Mouse (Mus musculus) heart, embryonic 16.5 days (tissue): Measurements from ENCODE around the gene Gsto2. TPM values are rescaled to one million over a fixed set of nuclear protein-coding genes. Genes with fewer than 3 reads are reported as not detected.

ENCODE experiments used
- ATAC-seq: fragments of 200-750 bp; cut with Nextera tagmentation; replicated peaks from 2 replicates; pipeline ENCODE4 v1.8.0; 2017; ENCODE audit warnings: moderate number of reproducible peaks; ENCODE audit not compliant: insufficient read depth, low FRiP score; ENCODE audit errors: extremely low read depth
- H3K27ac ChIP-seq: fragments of 300-500 bp; sonication (generic); 2 replicates; pipeline ENCODE4 v1.5.1; 2014; ENCODE audit warnings: mild to moderate bottlenecking, low read length, control low read depth, moderate library complexity
- H3K27me3 ChIP-seq: fragments of 300-500 bp; sonication (generic); 2 replicates; pipeline ENCODE4 v1.6.1; 2014; ENCODE audit warnings: low read length, mixed read lengths; ENCODE audit not compliant: control insufficient read depth, insufficient read depth
- H3K36me3 ChIP-seq: fragments of 300-500 bp; sonication (generic); 2 replicates; pipeline ENCODE4 v1.6.1; 2014; ENCODE audit not compliant: control insufficient read depth, insufficient read depth
- H3K4me1 ChIP-seq: fragments of 300-500 bp; sonication (generic); 2 replicates; pipeline ENCODE4 v1.6.1; 2014; ENCODE audit warnings: low read length, mixed read lengths; ENCODE audit not compliant: control insufficient read depth, insufficient read depth
- H3K4me2 ChIP-seq: fragments of 300-500 bp; sonication (generic); 2 replicates; pipeline ENCODE4 v1.6.1; 2014; ENCODE audit warnings: low read depth, mild to moderate bottlenecking, control low read depth, low read length
- H3K4me3 ChIP-seq: fragments of 300-500 bp; sonication (generic); 2 replicates; pipeline ENCODE4 v1.5.1; 2014; ENCODE audit warnings: mild to moderate bottlenecking, control low read depth, low read length
- H3K9ac ChIP-seq: fragments of 300-500 bp; sonication (generic); 2 replicates; pipeline ENCODE4 v1.6.1; 2014; ENCODE audit warnings: low read length, control low read depth
- H3K9me3 ChIP-seq: fragments of 300-500 bp; sonication (generic); replicated peaks from 2 replicates; pipeline ENCODE4 v1.6.1; 2016; ENCODE audit warnings: low read length; ENCODE audit not compliant: control insufficient read depth
- WGBS: fragments of 180-500 bp; shearing (Covaris S2); extraction: QIAGEN DNeasy Blood & Tissue Kit; methylation state at CpG from one replicate; pipeline ENCODE4 v1.1.7; 2014; 5-methylcytosine and 5-hydroxymethylcytosine counted together
- polyA plus RNA-seq: library from polyadenylated mRNA; unstranded; fragments of >200 nt; fragmentation: Nextera tagmentation; extraction: Ambion mirVana; gene quantifications from 2 replicates; pipeline ENCODE4 v1.2.1, GENCODE M21; 2015

Gene Gsto2
- 0.77 and 1.1 TPM in 2 replicates for polyA plus RNA-seq

DNA sequence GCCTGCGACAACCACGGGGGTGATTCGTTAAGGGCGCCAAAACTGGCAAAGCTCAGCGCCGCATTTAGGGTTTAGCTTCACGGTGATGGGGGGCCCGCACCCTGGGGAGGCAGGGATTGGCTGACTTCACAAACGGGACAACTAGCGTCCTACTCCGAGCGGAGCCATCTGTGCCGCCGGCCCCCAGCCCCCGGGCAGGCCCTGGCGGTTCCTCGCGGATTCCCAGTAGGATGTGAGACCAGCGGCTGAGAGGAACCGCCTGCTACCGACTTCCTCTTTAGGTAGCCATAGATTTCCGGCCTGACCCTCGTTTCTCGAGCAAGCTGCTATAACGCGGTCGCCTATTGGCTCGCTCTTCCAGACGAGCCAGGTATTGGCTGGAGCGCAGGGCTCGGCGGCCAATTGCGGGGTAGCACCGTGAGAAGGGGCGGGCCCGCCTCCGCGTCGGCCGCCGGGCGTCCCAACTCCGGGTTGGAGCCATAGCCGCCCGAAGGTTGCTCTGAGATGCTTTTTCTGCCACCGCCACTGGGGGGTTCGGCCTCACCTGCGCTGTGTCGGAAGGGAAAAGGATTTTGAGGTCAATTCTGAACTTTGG lies at the start of gene Gsto2:
Gene Gsto2, plus strand, starts transcription at position 182 of the 595 bp plus-strand sequence.
- H3K4me2 ChIP-seq = peak within 1 kb of the TSS; percentile 85
- no peaks in the 10 kb centered on the region for H3K9me3 ChIP-seq
- WGBS = under 1% methylated on average over 49 of the region's 49 CpGs
- H3K27ac ChIP-seq = peak within 1 kb of the TSS; percentile 62
- no peaks in the 10 kb centered on the region; the same call in 1 of the 2 replicates for H3K27me3 ChIP-seq
- peak within 1 kb of the TSS; percentile 75 for H3K9ac ChIP-seq
- peaks cover 14% of the 10 kb centered on the region for H3K36me3 ChIP-seq
- peak; percentile 100 for ATAC-seq
- peak within 1 kb of the TSS; percentile 63 for H3K4me3 ChIP-seq
- H3K4me1 ChIP-seq = peaks cover 2% of the 10 kb centered on the region; the same call in 1 of the 2 replicates

DNA sequence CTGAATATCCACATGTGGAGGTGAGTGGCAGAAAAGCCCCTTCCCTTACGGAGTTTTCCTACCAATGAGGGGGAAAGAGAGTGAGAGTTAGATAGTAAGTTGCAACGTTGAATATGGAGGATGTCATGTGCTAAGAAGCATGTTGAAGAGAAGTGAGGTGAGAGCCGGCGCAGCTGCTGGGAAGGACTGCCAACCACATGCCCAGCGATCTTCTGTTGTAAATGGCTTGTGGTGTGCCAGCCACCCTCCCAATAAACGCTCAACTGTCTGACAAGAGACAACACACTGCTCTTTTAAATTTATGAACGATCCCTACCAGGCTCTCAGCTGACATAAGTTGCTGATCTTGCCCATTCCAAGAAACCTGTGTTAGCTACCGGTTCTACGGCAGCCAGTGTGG lies 47.6 kb upstream of the Gsto2 start:
- H3K4me1 ChIP-seq = 0 out of 2 replicates have a peak, but pooled peaks cover 3% of the 10 kb centered on the region
- 73% methylated on average over 9 of the region's 9 CpGs for WGBS

DNA sequence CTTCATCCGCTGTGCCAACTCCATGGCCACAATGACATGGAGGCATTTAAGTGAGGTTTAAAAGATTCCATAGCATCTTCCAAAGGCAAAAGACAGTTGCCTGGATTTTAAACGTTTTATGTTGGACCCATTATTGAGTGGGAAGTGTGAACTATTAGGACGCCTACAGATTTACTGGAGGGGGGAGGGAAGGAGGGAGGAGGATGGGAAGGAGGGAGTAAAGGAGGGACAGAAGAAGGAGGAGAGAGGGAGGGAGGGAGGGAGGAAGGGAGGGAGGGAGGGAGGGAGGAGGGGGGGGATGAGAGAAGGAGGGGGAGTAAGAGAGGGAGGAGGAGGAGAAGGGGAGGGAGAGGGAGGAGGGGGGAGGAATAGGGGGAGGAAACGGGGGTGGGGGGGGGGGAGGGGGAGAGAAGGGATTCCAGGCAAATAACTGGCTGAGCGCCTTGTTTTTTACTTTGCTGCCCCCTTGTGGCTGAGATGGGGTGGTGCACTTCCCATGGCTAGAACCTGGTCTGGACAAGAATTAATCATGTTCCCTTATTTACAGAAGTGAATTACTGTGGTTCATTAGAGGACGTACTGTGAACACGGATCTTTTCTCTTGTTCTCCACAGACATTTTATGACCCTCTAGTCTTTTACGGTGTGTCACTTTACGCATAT lies 44.4 kb upstream of the Gsto2 start:
- WGBS = 15% methylated on average over 9 of the region's 9 CpGs
- no peak overlapping the region for H3K27ac ChIP-seq
- H3K27me3 ChIP-seq = no peaks in the 10 kb centered on the region
- 0 out of 2 replicates have a peak, but pooled peaks cover 3% of the 10 kb centered on the region for H3K4me1 ChIP-seq
- no peak overlapping the region; the same call in 1 of the 2 replicates for H3K4me2 ChIP-seq
- H3K4me3 ChIP-seq = no peak overlapping the region
- no peaks in the 10 kb centered on the region for H3K9me3 ChIP-seq
- ATAC-seq = no peak
- H3K9ac ChIP-seq = no peak overlapping the region
- H3K36me3 ChIP-seq = no peaks in the 10 kb centered on the region

More for the DNA sequence above, 47.6 kb upstream of the Gsto2 start:
- H3K4me3 ChIP-seq = no peak overlapping the region
- no peak overlapping the region for H3K27ac ChIP-seq
- no peaks in the 10 kb centered on the region for H3K9me3 ChIP-seq
- ATAC-seq = no peak
- H3K9ac ChIP-seq = no peak overlapping the region
- no peaks in the 10 kb centered on the region for H3K27me3 ChIP-seq
- H3K36me3 ChIP-seq = no peaks in the 10 kb centered on the region
- H3K4me2 ChIP-seq = no peak overlapping the region

DNA sequence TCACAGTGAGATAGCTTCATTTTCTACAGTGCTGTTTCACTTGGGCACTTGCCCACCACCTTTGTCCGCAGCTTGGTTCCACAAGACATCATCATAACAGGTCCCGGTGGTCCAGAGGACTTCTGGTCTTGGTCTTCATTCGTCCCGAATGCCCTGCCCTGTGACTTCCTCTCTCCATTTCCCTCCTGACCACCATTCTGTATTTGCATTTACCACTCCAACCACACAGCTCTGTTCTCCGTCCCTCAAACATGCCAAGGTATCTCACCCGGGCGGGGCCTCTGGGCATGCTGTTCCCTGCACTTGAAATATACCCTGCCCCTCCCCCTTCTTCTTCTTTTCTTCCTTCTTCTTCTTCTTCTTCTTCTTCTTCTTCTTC lies 43.9 kb upstream of the Gsto2 start:
- Histone ChIP-seq H3K27me3 (no peaks in the 10 kb centered on the region), H3K9me3 (no peaks in the 10 kb centered on the region), H3K4me1 (0 out of 2 replicates have a peak, but pooled peaks cover 3% of the 10 kb centered on the region), H3K9ac (no peak overlapping the region), H3K4me3 (no peak overlapping the region), H3K27ac (no peak overlapping the region), H3K36me3 (no peaks in the 10 kb centered on the region), H3K4me2 (peak overlapping the region; percentile 15; the same call in 1 of the 2 replicates)
- WGBS = 37% methylated on average over 7 of the region's 7 CpGs
- ATAC-seq = no peak

DNA sequence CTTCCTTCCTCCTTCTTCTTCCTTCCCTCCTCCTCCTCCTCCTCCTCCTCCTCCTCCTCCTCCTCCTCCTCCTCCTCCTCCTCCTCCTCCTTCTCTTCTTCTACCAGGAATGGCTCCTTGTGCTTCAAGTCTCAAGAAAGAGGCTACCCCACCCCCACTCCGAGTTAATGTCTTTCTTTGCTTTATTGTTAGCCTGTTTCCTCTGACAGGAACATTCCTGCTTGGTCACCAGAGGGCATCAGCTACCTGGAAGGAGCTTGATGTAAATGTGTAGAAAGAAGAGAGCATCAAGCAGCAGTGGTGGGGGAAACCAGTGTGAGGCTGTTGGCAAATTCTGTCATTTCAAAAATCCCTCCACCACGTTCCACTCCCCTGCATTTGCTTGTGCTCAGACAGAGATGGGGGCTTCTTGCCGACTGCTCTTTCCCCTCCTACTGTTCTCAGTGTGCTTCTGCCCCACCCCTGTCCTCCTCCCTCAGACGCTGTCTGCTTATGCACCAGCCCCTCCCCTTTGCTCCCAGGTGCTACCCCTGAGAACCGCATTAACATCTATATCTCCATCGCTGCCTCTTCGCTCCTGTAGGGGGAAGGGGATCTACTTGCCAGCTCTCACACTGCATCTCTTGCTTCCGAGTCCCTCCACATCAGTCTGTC lies 43.1 kb upstream of the Gsto2 start:
- 15% methylated on average over 8 of the region's 8 CpGs for WGBS
- no peaks in the 10 kb centered on the region for H3K27me3 ChIP-seq
- H3K9ac ChIP-seq = no peak overlapping the region
- no peak for ATAC-seq
- no peak overlapping the region for H3K4me3 ChIP-seq
- H3K9me3 ChIP-seq = no peaks in the 10 kb centered on the region
- H3K36me3 ChIP-seq = no peaks in the 10 kb centered on the region
- H3K4me1 ChIP-seq = 0 out of 2 replicates have a peak, but pooled peaks cover 3% of the 10 kb centered on the region
- H3K27ac ChIP-seq = no peak overlapping the region
- H3K4me2 ChIP-seq = no peak overlapping the region

DNA sequence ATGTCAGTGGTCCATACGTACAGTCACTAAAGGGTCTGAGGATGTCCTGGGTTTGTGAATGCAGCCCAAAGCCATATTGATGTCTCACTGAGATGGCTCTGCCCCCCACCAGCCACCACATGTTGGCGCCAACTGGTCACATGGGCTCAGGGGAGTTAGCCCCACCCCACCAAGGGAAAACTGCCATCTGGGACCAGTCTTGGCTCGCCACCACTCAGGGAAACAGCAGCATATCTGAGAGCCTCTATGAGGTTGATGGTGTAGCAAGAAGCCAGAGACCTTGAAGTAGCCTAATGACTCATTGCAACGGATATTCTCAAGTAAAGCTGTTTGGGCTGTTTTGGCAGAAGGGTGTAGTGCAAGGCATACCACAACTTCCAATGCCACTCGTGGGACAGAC lies 41.3 kb upstream of the Gsto2 start:
- Histone ChIP-seq H3K4me2 (no peak overlapping the region), H3K27ac (no peak overlapping the region), H3K4me3 (no peak overlapping the region), H3K4me1 (0 out of 2 replicates have a peak, but pooled peaks cover 3% of the 10 kb centered on the region), H3K9me3 (no peaks in the 10 kb centered on the region), H3K36me3 (no peaks in the 10 kb centered on the region), H3K9ac (no peak overlapping the region), H3K27me3 (no peaks in the 10 kb centered on the region)
- ATAC-seq = no peak
- 63% methylated on average over 5 of the region's 5 CpGs for WGBS

DNA sequence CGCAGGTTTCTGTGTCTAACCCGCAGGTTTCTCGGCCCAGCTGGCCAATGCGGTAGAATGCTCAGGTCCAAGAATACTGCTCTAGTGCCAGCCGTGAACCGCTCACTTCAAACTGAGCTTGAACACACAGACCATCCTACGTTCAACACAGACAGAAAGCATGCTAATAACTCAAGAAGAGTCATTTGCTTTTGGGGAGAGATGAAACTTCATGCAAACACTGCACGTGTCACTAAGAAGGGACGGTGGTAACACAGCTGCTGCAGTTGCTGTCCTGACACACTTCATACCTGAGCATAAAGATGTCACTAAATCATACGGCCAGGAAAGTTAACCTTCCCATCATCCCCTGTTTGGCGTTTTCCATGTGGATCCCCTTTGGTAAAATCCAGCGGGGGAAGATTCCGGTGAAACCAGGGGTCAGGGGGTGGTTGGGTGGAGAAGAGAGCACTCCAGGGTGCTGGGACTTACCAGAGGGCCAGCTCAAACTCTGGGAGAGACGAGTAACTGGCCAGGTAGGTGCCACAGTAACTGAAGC lies 35.4 kb upstream of the Gsto2 start:
- no peak overlapping the region for H3K9ac ChIP-seq
- whole genome bisulfite sequencing = 83% methylated on average over 14 of the region's 14 CpGs
- no peak overlapping the region for H3K4me3 ChIP-seq
- no peak overlapping the region for H3K4me2 ChIP-seq
- no peaks in the 10 kb centered on the region for H3K9me3 ChIP-seq
- H3K27me3 ChIP-seq = no peaks in the 10 kb centered on the region
- H3K36me3 ChIP-seq = no peaks in the 10 kb centered on the region
- no peak for ATAC-seq
- no peaks in the 10 kb centered on the region for H3K4me1 ChIP-seq
- H3K27ac ChIP-seq = no peak overlapping the region

DNA sequence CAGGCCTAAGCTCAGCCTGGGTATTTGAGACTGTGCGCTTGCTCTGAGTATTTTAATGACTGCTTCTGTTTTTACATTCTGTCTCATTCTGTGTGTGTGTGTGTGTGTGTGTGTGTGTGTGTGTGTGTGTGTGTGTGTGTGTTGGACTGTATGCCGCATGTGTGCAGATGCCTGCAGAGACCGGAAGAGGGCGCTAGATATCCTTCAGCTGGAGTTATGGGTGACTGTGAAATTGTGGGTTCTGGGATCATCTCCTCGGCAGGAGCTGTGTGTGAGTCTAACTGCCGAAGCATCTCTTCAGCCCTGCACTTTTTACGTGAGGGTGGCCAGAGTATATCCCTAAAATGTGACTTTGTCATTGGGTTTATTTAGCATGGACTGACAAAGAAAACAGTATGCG lies 34.2 kb upstream of the Gsto2 start:
- 92% methylated on average over 8 of the region's 8 CpGs for WGBS
- H3K9ac ChIP-seq = no peak overlapping the region
- no peaks in the 10 kb centered on the region for H3K4me1 ChIP-seq
- no peak overlapping the region for H3K27ac ChIP-seq
- no peak for ATAC-seq
- no peak overlapping the region for H3K4me2 ChIP-seq
- no peaks in the 10 kb centered on the region for H3K36me3 ChIP-seq
- no peaks in the 10 kb centered on the region for H3K9me3 ChIP-seq
- H3K4me3 ChIP-seq = no peak overlapping the region
- no peaks in the 10 kb centered on the region for H3K27me3 ChIP-seq

DNA sequence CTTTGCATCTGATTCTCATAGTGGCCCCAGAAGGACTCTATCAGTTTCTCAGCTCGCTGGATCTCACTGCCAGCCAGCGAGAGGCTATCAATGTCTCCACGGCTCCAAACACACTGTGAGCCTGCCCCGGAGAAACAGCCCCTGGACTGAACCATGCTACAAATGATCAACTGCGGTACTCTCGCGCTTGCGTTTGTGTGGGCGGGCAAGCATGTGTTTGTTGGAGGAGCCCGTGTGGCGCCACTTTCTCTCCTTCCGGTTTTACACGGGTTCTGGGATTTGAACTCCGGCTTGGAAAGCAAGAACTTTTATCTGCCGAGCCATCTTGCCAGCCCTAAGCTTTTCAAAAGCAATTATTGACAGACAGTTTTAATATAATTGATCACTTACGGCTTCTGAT lies 33.0 kb upstream of the Gsto2 start:
- 75% methylated on average over 16 of the region's 16 CpGs for WGBS
- no peaks in the 10 kb centered on the region for H3K36me3 ChIP-seq

More for the DNA sequence above, 33.0 kb upstream of the Gsto2 start:
- Histone ChIP-seq H3K4me1 (no peaks in the 10 kb centered on the region), H3K4me2 (no peak overlapping the region), H3K27me3 (no peaks in the 10 kb centered on the region), H3K27ac (no peak overlapping the region), H3K9ac (no peak overlapping the region), H3K4me3 (no peak overlapping the region), H3K9me3 (no peaks in the 10 kb centered on the region)
- ATAC-seq = no peak
